Mouse (Mus musculus): ENCODE results near the gene Nacc2.

DNA sequence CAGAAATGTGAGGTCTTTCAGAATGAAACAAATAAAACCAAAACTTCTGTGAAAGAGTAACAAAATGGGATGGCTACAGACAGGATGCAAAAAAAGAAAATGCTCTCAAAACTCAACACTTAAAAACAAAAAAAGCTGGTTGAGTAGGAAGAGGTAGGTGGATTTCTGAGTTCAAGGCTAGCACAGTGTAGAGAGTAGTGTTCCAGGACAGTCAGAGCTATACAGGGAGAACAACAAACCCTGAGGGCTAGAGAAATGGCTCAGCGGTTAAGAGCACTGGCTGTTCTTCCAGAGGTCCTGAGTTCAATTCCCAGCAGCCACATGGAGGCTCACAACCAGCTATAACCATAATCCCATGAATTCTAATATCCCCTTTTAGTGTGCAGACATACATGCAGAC lies 54.4 kb downstream of the Nacc2 start:
- TF ChIP-seq POLR2A (IDR thresholded peaks at IDR 0.05; ENCODE audit: low read depth, low read length) (no peak), CTCF (IDR thresholded peaks at IDR 0.05; ENCODE audit: extremely low read depth, insufficient read length, insufficient replicate concordance, low read depth, low read length) (no peak)

All from small intestine, adult 2 months (tissue).